Mouse (Mus musculus) kidney, adult 2 months (tissue): Measurements from ENCODE around the gene Gm10639.
"Not testable (repeated sequence)": the region's sequence is repeated elsewhere in the genome, so short reads cannot be mapped to it uniquely, and the experiment has no call there.

Experiments
- CTCF ChIP-seq: fragments of 200-500 bp; conservative IDR thresholded peaks from 2 replicates; pipeline ENCODE4 v1.5.1; 2011; ENCODE audit warnings: low read depth, mild to moderate bottlenecking, control low read depth, low read length, moderate library complexity, mixed read lengths; ENCODE audit not compliant: insufficient read depth, insufficient read length
- POLR2A ChIP-seq: fragments of 200-500 bp; IDR thresholded peaks from one replicate; pipeline ENCODE4 v1.6.1; 2011; ENCODE audit warnings: low read depth, low read length, control low read depth

DNA sequence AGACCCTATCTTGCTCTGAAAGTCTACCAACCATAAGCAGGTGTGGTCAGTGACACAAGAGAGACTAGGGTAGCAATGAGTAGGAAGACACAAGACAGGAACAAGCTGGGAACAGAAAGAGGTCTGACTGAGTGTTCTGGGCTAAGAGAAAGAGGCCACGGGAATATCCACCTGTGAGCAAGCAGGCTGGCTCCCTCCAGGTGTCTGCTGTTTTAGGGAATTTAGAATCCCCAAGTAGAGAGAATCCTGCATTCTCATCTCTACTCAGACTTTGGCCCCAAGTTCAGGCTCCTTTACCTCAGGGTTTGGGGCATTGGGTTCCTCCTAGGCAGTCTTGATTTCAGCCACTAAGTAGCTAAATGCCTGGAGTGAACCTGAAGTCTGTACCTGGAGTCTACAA is 37.6 kb downstream of the Gm10639 start, which contains the start of gene Omt2b:
- not testable (repeated sequence) for TF ChIP-seq CTCF, POLR2A
